Mouse (Mus musculus) embryo, embryonic 9.5 days (tissue): ENCODE results near the gene Ccdc154.
"Not testable (repeated sequence)": the region's sequence is repeated elsewhere in the genome, so short reads cannot be mapped to it uniquely, and the experiment has no call there.

Experiments used
- DNase-seq: peaks from one replicate; pipeline ENCODE4 v3.0.0-alpha.2; 2017; ENCODE audit errors: extremely low spot score

Gene Ccdc154

GRCm38 (mm10) chr17:25162161-25162560, at the start of gene Ccdc154:
Ccdc154 (plus strand) TSS chr17:25162461.
- DNase-seq, result no peak

DNA sequence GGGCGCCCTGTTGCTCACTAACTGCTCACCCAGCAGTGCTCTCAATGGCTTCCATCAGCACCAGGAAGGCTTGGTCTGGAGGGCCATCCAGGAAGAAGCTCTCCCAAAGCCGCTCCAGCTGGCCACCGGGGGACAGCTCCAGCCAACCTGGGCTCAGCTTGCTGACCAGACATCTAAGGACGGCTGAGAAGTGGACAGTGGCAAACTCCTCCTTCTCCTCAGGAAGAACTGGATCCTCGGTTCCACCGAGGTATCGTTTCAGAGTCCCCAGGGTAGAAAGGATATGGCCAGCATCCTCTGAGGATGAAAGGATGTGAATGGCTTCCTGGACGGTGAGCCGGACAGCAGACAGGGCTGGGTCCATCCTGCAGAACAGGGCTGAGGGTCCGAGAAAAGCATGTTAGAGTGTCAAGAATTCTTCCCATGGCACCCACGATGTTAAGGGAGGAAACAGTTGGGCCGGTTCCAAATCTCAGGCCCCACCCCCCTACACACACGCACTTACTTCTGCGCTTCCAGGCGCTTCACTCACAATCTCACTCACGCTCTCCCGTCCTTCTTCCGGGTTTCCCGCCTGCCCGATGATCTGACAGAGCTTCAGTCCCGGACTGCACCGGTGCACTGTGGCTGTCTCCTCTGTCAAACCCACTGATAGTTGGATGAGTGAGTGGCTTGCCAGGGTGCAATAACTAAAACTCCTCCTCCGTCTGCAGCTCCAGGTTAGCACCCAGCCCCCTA, 47.2 kb upstream of the Ccdc154 start:
- no peak for DNase-seq

GRCm38 (mm10) chr17:25115664-25116432, 46.4 kb upstream of the Ccdc154 start, which contains the start of gene Telo2:
Telo2 (minus strand) TSS chr17:25115967.
- peak; percentile 91 for DNase-seq

DNA sequence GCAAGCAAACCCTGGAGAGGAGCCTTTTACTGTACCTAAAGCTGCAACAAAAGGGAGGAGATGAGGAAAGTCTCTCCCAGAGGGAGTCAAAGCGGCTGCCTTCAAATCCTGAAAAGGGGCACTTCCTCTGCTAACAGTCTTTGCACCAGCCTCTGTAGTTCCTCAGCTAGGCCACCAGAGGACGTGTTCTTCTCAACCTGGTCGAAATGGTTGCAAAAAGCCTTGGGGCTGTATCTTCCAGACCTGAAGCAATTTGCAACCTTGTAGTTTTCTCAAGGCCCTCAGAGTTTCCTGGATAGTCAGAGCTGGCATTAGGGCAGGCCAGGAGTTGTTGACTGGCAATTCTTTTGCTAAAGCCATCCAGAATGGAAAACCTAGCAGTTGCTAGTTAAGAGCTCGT, 45.0 kb upstream of the Ccdc154 start:
- DNase-seq, result no peak

DNA sequence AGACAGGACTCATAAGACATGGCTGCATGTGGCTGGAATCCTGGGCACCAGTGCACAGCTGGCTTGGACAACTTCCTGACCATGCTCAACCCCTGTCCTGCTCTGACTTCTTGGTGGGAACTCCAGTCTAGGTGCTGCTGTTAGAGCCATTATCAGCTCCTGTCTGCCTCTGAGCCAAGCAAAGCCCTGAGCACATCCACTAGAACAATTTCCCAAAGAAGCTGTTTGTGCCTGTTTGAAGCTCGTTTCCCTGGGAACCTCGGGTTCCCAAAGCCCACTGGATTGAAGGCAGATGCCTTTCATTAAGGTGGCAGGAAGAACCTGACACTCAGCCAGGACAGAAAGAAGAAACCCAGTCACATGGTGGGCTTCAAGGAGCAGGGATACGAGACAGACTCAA, 41.9 kb upstream of the Ccdc154 start, which contains the start of gene Ptx4:
TSS of gene Ptx4 (plus strand) at position 355 of the 400 bp plus-strand sequence.
- DNase-seq, result no peak

- DNase-seq, result no peak
Observed at GRCm38 (mm10) chr17:25123979-25124378, 38.3 kb upstream of the Ccdc154 start.

- DNase-seq, result not testable (repeated sequence)
Observed at GRCm38 (mm10) chr17:25125442-25126060, 36.7 kb upstream of the Ccdc154 start.

DNA sequence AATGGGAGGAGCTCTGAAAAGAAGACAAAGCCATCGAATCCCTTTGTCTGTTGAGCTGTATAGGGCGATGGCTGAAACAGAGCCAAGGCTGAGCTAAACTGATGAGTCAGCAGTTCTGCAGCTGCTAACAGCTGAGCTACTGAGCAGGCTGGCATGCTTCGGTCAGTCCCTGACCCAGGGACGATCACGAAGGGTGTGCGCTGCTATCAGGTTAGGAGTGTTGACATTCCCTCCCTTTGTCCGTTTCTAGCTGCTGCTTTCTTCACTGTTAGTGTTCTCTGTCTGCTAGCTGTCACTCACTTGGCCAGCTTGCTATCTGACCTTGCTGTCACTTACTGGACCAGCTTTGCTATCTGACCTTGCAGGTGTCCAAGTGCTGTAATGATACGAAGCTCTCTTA, 35.2 kb upstream of the Ccdc154 start:
- DNase-seq, result no peak

GRCm38 (mm10) chr17:25127681-25128080, 34.6 kb upstream of the Ccdc154 start:
- DNase-seq, result no peak

- no peak for DNase-seq
Observed at GRCm38 (mm10) chr17:25130060-25130459, 32.2 kb upstream of the Ccdc154 start.

DNA sequence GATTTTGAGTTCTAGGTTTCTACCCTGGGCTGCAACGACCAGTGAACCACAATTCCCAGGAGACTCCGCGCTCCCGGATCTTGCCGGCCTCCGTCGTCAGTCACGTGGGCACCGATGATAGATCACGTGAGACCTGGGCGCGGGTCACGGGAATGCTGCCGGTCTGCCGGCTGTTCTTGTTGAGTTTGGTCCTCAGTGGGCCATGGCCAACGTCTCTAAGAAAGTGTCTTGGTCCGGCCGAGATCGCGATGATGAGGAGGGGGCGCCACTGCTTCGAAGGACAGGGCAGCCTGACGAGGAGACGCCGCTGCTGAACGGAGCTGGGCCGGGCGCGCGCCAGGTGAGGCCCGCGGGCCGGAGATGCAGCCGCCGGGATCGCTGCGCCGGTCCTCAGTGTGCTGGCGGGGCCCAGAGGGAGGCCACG, 29.0 kb upstream of the Ccdc154 start, which contains the start of gene Clcn7:
TSS of gene Clcn7 (plus strand) at position 117 of the 424 bp plus-strand sequence.
- peak; percentile 86 for DNase-seq

GRCm38 (mm10) chr17:25135622-25136021, 26.6 kb upstream of the Ccdc154 start:
- DNase-seq, result no peak

GRCm38 (mm10) chr17:25138803-25139202, 23.5 kb upstream of the Ccdc154 start:
- no peak for DNase-seq

DNA sequence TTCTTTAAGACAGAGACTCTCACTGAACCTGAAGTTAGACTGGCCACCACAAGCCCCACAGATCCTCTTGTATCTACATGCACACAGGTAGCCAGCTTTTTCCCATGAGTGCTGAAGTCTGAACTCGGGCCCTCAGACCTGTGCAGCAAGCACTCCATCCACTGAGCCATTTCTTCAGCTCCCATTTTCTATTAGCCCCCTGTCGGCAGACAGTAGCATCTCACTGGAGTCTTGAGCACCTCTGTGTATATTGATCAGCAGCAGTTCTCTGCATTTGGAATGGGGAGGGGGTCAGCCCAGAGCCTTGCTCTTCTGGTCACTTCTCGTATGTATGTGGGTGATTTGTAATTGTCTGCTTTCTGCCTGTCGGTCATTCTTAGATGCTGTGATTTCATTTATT, 22.3 kb upstream of the Ccdc154 start:
- DNase-seq, result no peak

GRCm38 (mm10) chr17:25163387-25163786, 1.1 kb downstream of the Ccdc154 start:
- no peak for DNase-seq

GRCm38 (mm10) chr17:25164770-25165169, 2.5 kb downstream of the Ccdc154 start:
- no peak for DNase-seq

DNA sequence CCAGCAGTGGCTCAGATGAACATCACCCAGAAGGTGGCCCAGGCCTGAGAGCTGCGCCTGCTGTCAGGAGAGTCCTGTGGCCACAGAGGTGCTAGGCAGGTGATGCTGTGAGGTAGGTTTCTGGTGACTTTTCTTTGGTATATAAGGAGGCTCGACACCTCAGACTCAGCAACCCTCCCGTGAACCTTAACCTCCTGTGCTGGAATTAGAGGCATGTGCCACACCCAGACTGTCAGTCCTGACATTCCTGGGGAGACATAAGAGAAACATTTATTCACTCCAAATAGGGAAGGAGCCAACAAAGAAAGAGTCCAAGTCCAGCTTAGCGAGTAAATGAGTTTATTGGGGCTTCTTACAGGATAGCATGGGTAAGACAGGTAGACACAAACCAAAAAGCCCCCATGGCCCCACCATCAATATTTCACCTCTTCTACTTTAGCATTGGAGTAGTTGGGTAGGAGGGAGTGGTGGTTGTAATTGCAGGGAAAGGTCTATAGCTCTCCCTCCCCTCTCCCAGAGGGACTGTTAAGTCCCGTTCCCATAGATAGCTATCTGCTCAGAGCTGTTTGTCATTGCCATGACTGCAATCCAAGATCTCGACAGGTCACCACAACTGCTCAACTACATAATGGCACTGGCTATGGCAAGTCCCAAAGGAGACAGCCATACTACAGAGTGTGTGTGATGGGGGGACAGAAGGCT, 3.9 kb downstream of the Ccdc154 start:
- no peak for DNase-seq

- DNase-seq, result no peak
Observed at GRCm38 (mm10) chr17:25169706-25170105, 7.4 kb downstream of the Ccdc154 start.

DNA sequence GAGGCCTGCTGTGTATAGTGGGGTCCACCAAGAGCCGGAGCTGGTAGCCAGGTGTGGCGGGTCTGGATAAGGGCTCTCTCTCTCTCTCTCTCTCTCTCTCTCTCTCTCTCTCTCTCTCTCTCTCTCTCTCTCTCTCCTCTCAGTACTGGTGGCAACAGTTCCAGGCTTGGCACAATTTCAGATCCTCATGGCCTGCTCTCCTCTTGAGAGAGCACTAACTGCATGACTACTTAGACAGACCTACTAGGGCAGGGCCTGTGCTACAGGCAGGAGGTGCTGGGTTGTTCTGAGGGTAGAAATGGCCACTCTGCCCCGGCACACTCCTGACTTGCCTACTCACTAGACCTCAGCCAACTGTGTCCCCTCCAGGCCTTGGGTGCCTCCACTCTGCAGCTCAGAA, 10.3 kb downstream of the Ccdc154 start:
- no peak for DNase-seq

DNA sequence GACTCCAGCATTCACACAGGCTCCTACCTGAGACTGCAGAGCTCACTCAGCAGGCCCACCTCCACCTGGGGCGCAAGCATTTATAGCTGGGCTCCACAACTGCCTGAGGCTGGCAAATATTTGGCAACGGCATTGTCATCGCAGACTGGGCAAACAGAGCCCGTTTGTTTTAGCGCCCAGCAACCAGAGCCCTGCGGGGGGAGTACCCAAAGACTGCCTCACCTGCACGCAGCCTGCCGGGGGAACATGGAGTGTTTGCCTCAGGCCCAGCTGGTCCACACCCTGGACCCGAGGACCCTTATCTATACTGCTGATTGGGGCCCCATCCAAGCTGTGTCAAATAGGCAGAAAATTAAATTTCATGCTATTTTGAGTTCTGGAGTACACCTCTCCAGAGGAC, 13.2 kb downstream of the Ccdc154 start, which contains the start of gene Gm38655:
TSS of gene Gm38655 (minus strand) at position 61 of the 400 bp plus-strand sequence.
- no peak for DNase-seq

DNA sequence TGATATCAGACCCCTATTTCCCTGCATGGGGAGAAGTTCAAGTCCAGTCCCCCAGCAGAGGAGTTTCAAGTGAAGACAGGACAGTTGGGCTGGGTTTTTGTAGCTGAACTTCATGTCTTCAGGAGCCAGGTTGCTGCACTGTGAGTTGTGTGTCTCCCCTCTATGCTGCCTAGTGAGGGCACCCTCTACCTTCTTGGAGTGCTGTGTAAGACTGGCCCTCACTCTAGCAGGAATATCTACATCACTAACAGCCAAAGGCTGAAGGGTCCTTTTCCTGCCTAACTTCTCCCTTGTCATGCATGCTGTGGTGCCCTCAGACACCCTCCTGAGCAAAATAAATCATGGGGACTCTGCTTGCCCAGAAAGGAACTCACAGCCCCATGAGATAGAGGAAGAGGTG, 21.0 kb downstream of the Ccdc154 start:
- no peak for DNase-seq
